Mouse (Mus musculus): ENCODE data around the gene Gm19935. TPM values are rescaled to one million over a fixed set of nuclear protein-coding genes. Genes with fewer than 3 reads are reported as not detected.

Gene Gm19935
- polyA plus RNA-seq, 1 experiment from 2014 or later: not detected

- Histone ChIP-seq H3K9me3 (no peaks in the 10 kb centered on the region), H3K4me1 (peaks cover 14% of the 10 kb centered on the region), H3K27ac (0 out of 2 replicates have a peak overlapping the region, but pooled peaks have one; percentile 18), H3K4me3 (peak overlapping the region; percentile 30), H3K4me2 (peak overlapping the region; percentile 53), H3K9ac (no peak overlapping the region), H3K27me3 (no peaks in the 10 kb centered on the region), H3K36me3 (no peaks in the 10 kb centered on the region)
- peak; percentile 56; the same call in 1 of the 2 replicates for ATAC-seq (ENCODE audit: insufficient number of reproducible peaks, insufficient read depth, low FRiP score, low TSS enrichment, low read depth)
- WGBS: 7% methylated on average over 12 of the region's 12 CpGs
These were observed 22.0 kb downstream of the Gm19935 start for GRCm38 (mm10) chr8:90794990-90795861.

- no peak overlapping the region for H3K27ac ChIP-seq
- H3K36me3 ChIP-seq: no peaks in the 10 kb centered on the region
- no peaks in the 10 kb centered on the region for H3K27me3 ChIP-seq
- no peak overlapping the region for H3K9ac ChIP-seq
- H3K4me1 ChIP-seq: peaks cover 14% of the 10 kb centered on the region
- no peak overlapping the region for H3K4me2 ChIP-seq
- no peak for ATAC-seq (ENCODE audit: insufficient number of reproducible peaks, insufficient read depth, low FRiP score, low TSS enrichment, low read depth)
- WGBS: 6% methylated on average over 3 of the region's 3 CpGs
- H3K4me3 ChIP-seq: no peak overlapping the region
- H3K9me3 ChIP-seq: no peaks in the 10 kb centered on the region
These were observed 23.5 kb downstream of the Gm19935 start for GRCm38 (mm10) chr8:90793710-90794109.

GRCm38 (mm10) chr8:90791616-90792015 lies 25.6 kb downstream of the Gm19935 start:
- no peak overlapping the region for H3K27ac ChIP-seq
- no peak overlapping the region for H3K4me3 ChIP-seq
- H3K4me2 ChIP-seq: no peak overlapping the region
- H3K9ac ChIP-seq: no peak overlapping the region
- no peaks in the 10 kb centered on the region for H3K36me3 ChIP-seq
- H3K4me1 ChIP-seq: peaks cover 14% of the 10 kb centered on the region
- 95% methylated on average over 1 of the region's 1 CpGs for WGBS
- H3K9me3 ChIP-seq: no peaks in the 10 kb centered on the region
- H3K27me3 ChIP-seq: no peaks in the 10 kb centered on the region
- ATAC-seq (ENCODE audit: insufficient number of reproducible peaks, insufficient read depth, low FRiP score, low TSS enrichment, low read depth): no peak

- Histone ChIP-seq H3K27ac (no peak overlapping the region), H3K4me3 (no peak overlapping the region), H3K9ac (no peak overlapping the region), H3K4me2 (no peak overlapping the region), H3K36me3 (no peaks in the 10 kb centered on the region), H3K27me3 (no peaks in the 10 kb centered on the region), H3K4me1 (peaks cover 6% of the 10 kb centered on the region), H3K9me3 (no peaks in the 10 kb centered on the region)
- WGBS: 57% methylated on average over 5 of the region's 5 CpGs
- ATAC-seq (ENCODE audit: insufficient number of reproducible peaks, insufficient read depth, low FRiP score, low TSS enrichment, low read depth): no peak
These were observed 47.4 kb downstream of the Gm19935 start for GRCm38 (mm10) chr8:90769791-90770190.

Small RNA genes lying within 50 kb of the gene (microRNA-seq; reads per million reads assigned to microRNA genes)
- gene Gm44382: not detected

Other genes starting within 250 kb of the Gm19935 start
- gene Chd9, start 11.0 kb upstream of the Gm19935 start, polyA plus RNA-seq (2015; fragmentation: Nextera tagmentation; extraction: Ambion mirVana): 95.1 and 108 TPM in 2 replicates

Measured in embryonic facial prominence, embryonic 13.5 days (tissue).